ENCODE assay signal across 17 mouse cellular contexts in genomic region chr15:79219572-79219971, GRCm38 (mm10). TPM values are rescaled to one million over a fixed set of nuclear protein-coding genes. Genes with fewer than 3 reads are reported as not detected.
A peak's percentile ranks its signal among the peaks of the same experiment; 100 is the strongest.
DNase-seq lines count a peak whose midpoint lies in the region; ATAC-seq lines count a peak whose summit lies in the region.
"Had no signal": no experiment of that assay in that cellular context is flagged by ENCODE, and none has a peak within 500 bp of the region (broad histone marks: within the 10 kb centered on the region; RNA-seq: fewer than 3 reads in every experiment).

No protein-coding gene starts in this region.

- peaks cover 6% of the 10 kb centered on the region; the same call in 1 of the 2 replicates for H3K4me1 ChIP-seq in forebrain, embryonic 11.5 days (replicated peaks; ENCODE audit: control insufficient read depth, insufficient read depth, low read length)
- H3K4me1 ChIP-seq in forebrain, embryonic 12.5 days: peaks cover 20% of the 10 kb centered on the region
- peaks cover 10% of the 10 kb centered on the region for H3K4me1 ChIP-seq in kidney, embryonic 15.5 days
- peaks cover 43% of the 10 kb centered on the region for H3K4me1 ChIP-seq in embryonic facial prominence, embryonic 10.5 days

- H3K27me3 ChIP-seq in forebrain, embryonic 11.5 days (ENCODE audit: control insufficient read depth, insufficient read depth, low read length): no peaks in the 10 kb centered on the region
- no peaks in the 10 kb centered on the region; the same call in 1 of the 2 replicates for H3K27me3 ChIP-seq in forebrain, embryonic 12.5 days
- H3K27me3 ChIP-seq in kidney, embryonic 15.5 days: 0 out of 2 replicates have a peak, but pooled peaks cover 4% of the 10 kb centered on the region
- no peaks in the 10 kb centered on the region for H3K27me3 ChIP-seq in embryonic facial prominence, embryonic 10.5 days (replicated peaks; ENCODE audit: low read depth, poor library complexity, severe bottlenecking)
- H3K27me3 ChIP-seq: hindbrain, embryonic 15.5 days had no signal

- 0% methylated on average over 1 of the region's 1 CpGs for WGBS in forebrain, embryonic 11.5 days
- 0% methylated on average over 1 of the region's 1 CpGs for WGBS in forebrain, embryonic 12.5 days
- WGBS in kidney, embryonic 15.5 days: 0% methylated on average over 1 of the region's 1 CpGs
- 0% methylated on average over 1 of the region's 1 CpGs for WGBS in embryonic facial prominence, embryonic 10.5 days

- DNase-seq in forebrain, embryonic 11.5 days (ENCODE audit: low spot score): no peak
- DNase-seq in kidney, adult 18-20 months: no peak
- peak; percentile 60 for DNase-seq in embryonic facial prominence, embryonic 10.5 days (ENCODE audit: low spot score)
- DNase-seq in mesoderm, embryonic 11.5 days (ENCODE audit: low read depth, low spot score): peak; percentile 81
- DNase-seq in adrenal gland, postnatal 36 days: no peak
- DNase-seq: adrenal gland, adult 8-10 months; cerebellum, postnatal 14 days; layer of hippocampus, adult 9-11 months; left cerebral cortex, postnatal 4 days; right cerebral cortex, adult 18-20 months had no signal

- no peak overlapping the region for H3K4me3 ChIP-seq in forebrain, embryonic 11.5 days (ENCODE audit: low read depth, low read length)
- H3K4me3 ChIP-seq in forebrain, embryonic 12.5 days (replicated peaks): no peak overlapping the region
- H3K4me3 ChIP-seq in kidney, embryonic 15.5 days (replicated peaks): no peak overlapping the region
- H3K4me3 ChIP-seq in embryonic facial prominence, embryonic 10.5 days: no peak overlapping the region
- H3K4me3 ChIP-seq: hindbrain, embryonic 15.5 days; liver, embryonic 15.5 days had no signal

- ATAC-seq in forebrain, embryonic 11.5 days (replicated peaks; ENCODE audit: low FRiP score): no peak
- no peak for ATAC-seq in forebrain, embryonic 12.5 days (ENCODE audit: low FRiP score)
- ATAC-seq in kidney, embryonic 15.5 days (replicated peaks; ENCODE audit: low FRiP score): peak; percentile 61
- ATAC-seq in erythroid progenitor cell, adult 5-6 weeks (replicated peaks; ENCODE audit: low FRiP score, poor library complexity, severe bottlenecking): no peak

- H3K27ac ChIP-seq in forebrain, embryonic 11.5 days (ENCODE audit: low read depth, low read length): no peak overlapping the region
- H3K27ac ChIP-seq in forebrain, embryonic 12.5 days: no peak overlapping the region
- H3K27ac ChIP-seq in kidney, embryonic 15.5 days: peak overlapping the region; percentile 51; the same call in 1 of the 2 replicates
- H3K27ac ChIP-seq in embryonic facial prominence, embryonic 10.5 days (replicated peaks): peak overlapping the region; percentile 76
- H3K27ac ChIP-seq: hindbrain, embryonic 15.5 days; liver, embryonic 15.5 days had no signal

- H3K9ac ChIP-seq in forebrain, embryonic 11.5 days (ENCODE audit: low read length): peak overlapping the region; percentile 24; the same call in 1 of the 2 replicates
- no peak overlapping the region; the same call in 1 of the 2 replicates for H3K9ac ChIP-seq in forebrain, embryonic 12.5 days
- no peak overlapping the region for H3K9ac ChIP-seq in kidney, embryonic 15.5 days
- H3K9ac ChIP-seq: hindbrain, embryonic 15.5 days; liver, embryonic 15.5 days had no signal

- H3K9me3 ChIP-seq in forebrain, embryonic 11.5 days (ENCODE audit: control insufficient read depth, low read length): no peaks in the 10 kb centered on the region
- no peaks in the 10 kb centered on the region for H3K9me3 ChIP-seq in forebrain, embryonic 12.5 days
- H3K9me3 ChIP-seq in kidney, embryonic 15.5 days (replicated peaks): no peaks in the 10 kb centered on the region
- H3K9me3 ChIP-seq in embryonic facial prominence, embryonic 10.5 days: no peaks in the 10 kb centered on the region
- H3K9me3 ChIP-seq: hindbrain, embryonic 15.5 days; liver, embryonic 15.5 days had no signal

- H3K36me3 ChIP-seq in forebrain, embryonic 11.5 days (ENCODE audit: control insufficient read depth, insufficient read depth, low read length): no peaks in the 10 kb centered on the region
- no peaks in the 10 kb centered on the region for H3K36me3 ChIP-seq in forebrain, embryonic 12.5 days (replicated peaks)
- H3K36me3 ChIP-seq in kidney, embryonic 15.5 days: no peaks in the 10 kb centered on the region
- H3K36me3 ChIP-seq in embryonic facial prominence, embryonic 10.5 days (replicated peaks): no peaks in the 10 kb centered on the region
- H3K36me3 ChIP-seq: hindbrain, embryonic 15.5 days; liver, embryonic 15.5 days had no signal

- H3K4me2 ChIP-seq in forebrain, embryonic 11.5 days (ENCODE audit: low read depth, low read length, severe bottlenecking): no peak overlapping the region
- H3K4me2 ChIP-seq in forebrain, embryonic 12.5 days: no peak overlapping the region
- no peak overlapping the region for H3K4me2 ChIP-seq in kidney, embryonic 15.5 days
- H3K4me2 ChIP-seq: heart, embryonic 11.5 days; hindbrain, embryonic 15.5 days; liver, embryonic 15.5 days had no signal

RNA-seq across cellular contexts. Expression of gene Pick1, which starts 9.4 kb away (rescaled TPM):
- 29.0 and 32.4 TPM in 2 replicates for polyA plus RNA-seq in forebrain, embryonic 11.5 days (2014; fragmentation: Nextera tagmentation; extraction: Ambion mirVana)
- 64.5 and 67.5 TPM in 2 replicates for polyA plus RNA-seq in forebrain, embryonic 12.5 days (2016; fragmentation: Nextera tagmentation; extraction: Ambion mirVana)
- 45.5 and 49.8 TPM in 2 replicates for polyA plus RNA-seq in kidney, embryonic 15.5 days (2015; fragmentation: Nextera tagmentation; extraction: Ambion mirVana)
- polyA plus RNA-seq in embryonic facial prominence, embryonic 10.5 days (2016; fragmentation: Nextera tagmentation; extraction: Ambion mirVana): 45.6 and 50.1 TPM in 2 replicates
- total RNA-seq in adrenal gland, postnatal 36 days (2021): 10 to 100 TPM; 17.7 to 18.1 TPM
- total RNA-seq in erythroid progenitor cell, adult 5-6 weeks (2015; ENCODE audit: low replicate concordance): 2.9 and 3.4 TPM in 2 replicates
- total RNA-seq in erythroid progenitor cell, adult 5-6 weeks (2017; ENCODE audit: low replicate concordance): 1.9 TPM in 1 of 2 replicates, not detected in the other

RNA-seq across cellular contexts. Expression of gene Gm49486, which starts 9.6 kb away (rescaled TPM):
- 0.31 and 0.41 TPM in 2 replicates for polyA plus RNA-seq in forebrain, embryonic 11.5 days (2014; fragmentation: Nextera tagmentation; extraction: Ambion mirVana)
- 0.49 and 0.72 TPM in 2 replicates for polyA plus RNA-seq in forebrain, embryonic 12.5 days (2016; fragmentation: Nextera tagmentation; extraction: Ambion mirVana)
- 0.67 and 0.74 TPM in 2 replicates for polyA plus RNA-seq in kidney, embryonic 15.5 days (2015; fragmentation: Nextera tagmentation; extraction: Ambion mirVana)
- polyA plus RNA-seq in embryonic facial prominence, embryonic 10.5 days (2016; fragmentation: Nextera tagmentation; extraction: Ambion mirVana): 0.29 and 0.35 TPM in 2 replicates
- under 1 TPM in 1 of 2 experiments, not detected in 1; 0.13 TPM for total RNA-seq in adrenal gland, postnatal 36 days (2021)
- total RNA-seq in erythroid progenitor cell, adult 5-6 weeks (2015; ENCODE audit: low replicate concordance): not detected in 2 replicates
- total RNA-seq in erythroid progenitor cell, adult 5-6 weeks (2017; ENCODE audit: low replicate concordance): not detected in 2 replicates
- total RNA-seq: adrenal gland, adult 8-10 months had no signal
- polyA plus RNA-seq: liver, embryonic 15.5 days had no signal

RNA-seq across cellular contexts. Expression of gene Slc16a8, which starts 35.0 kb away (rescaled TPM):
- 0.16 TPM in 1 of 2 replicates, not detected in the other for polyA plus RNA-seq in forebrain, embryonic 11.5 days (2014; fragmentation: Nextera tagmentation; extraction: Ambion mirVana)
- 0.32 and 0.33 TPM in 2 replicates for polyA plus RNA-seq in forebrain, embryonic 12.5 days (2016; fragmentation: Nextera tagmentation; extraction: Ambion mirVana)
- polyA plus RNA-seq in kidney, embryonic 15.5 days (2015; fragmentation: Nextera tagmentation; extraction: Ambion mirVana): 0.12 and 0.26 TPM in 2 replicates
- 0.16 and 0.34 TPM in 2 replicates for polyA plus RNA-seq in embryonic facial prominence, embryonic 10.5 days (2016; fragmentation: Nextera tagmentation; extraction: Ambion mirVana)
- not detected for total RNA-seq in adrenal gland, postnatal 36 days (2021)
- not detected in 2 replicates for total RNA-seq in erythroid progenitor cell, adult 5-6 weeks (2015; ENCODE audit: low replicate concordance)
- not detected in 2 replicates for total RNA-seq in erythroid progenitor cell, adult 5-6 weeks (2017; ENCODE audit: low replicate concordance)
- total RNA-seq: adrenal gland, adult 8-10 months; left cerebral cortex, postnatal 4 days; megakaryocyte, adult 5-6 weeks had no signal
- polyA plus RNA-seq: liver, embryonic 15.5 days had no signal

RNA-seq across cellular contexts. Expression of gene Sox10, which starts 54.5 kb away (rescaled TPM):
- 1.3 and 1.4 TPM in 2 replicates for polyA plus RNA-seq in forebrain, embryonic 11.5 days (2014; fragmentation: Nextera tagmentation; extraction: Ambion mirVana)
- polyA plus RNA-seq in forebrain, embryonic 12.5 days (2016; fragmentation: Nextera tagmentation; extraction: Ambion mirVana): 1.5 and 2.4 TPM in 2 replicates
- polyA plus RNA-seq in kidney, embryonic 15.5 days (2015; fragmentation: Nextera tagmentation; extraction: Ambion mirVana): 0.40 and 0.96 TPM in 2 replicates
- 11.4 and 12.9 TPM in 2 replicates for polyA plus RNA-seq in embryonic facial prominence, embryonic 10.5 days (2016; fragmentation: Nextera tagmentation; extraction: Ambion mirVana)
- 1 to 10 TPM; 1.3 to 1.8 TPM for total RNA-seq in adrenal gland, postnatal 36 days (2021)
- total RNA-seq in erythroid progenitor cell, adult 5-6 weeks (2015; ENCODE audit: low replicate concordance): not detected in 2 replicates
- not detected in 2 replicates for total RNA-seq in erythroid progenitor cell, adult 5-6 weeks (2017; ENCODE audit: low replicate concordance)
- total RNA-seq: megakaryocyte, adult 5-6 weeks had no signal

Comparison
In these comparisons a context has a peak if more than half of its experiments do, and no peak if none do; other contexts are left out.
1. DNase-seq: peak in embryonic facial prominence, embryonic 10.5 days (single experiment) and mesoderm, embryonic 11.5 days (single experiment); none in forebrain, embryonic 11.5 days (single experiment), kidney, adult 18-20 months (single experiment) and adrenal gland, postnatal 36 days (0 of 2).
2. H3K27ac ChIP-seq: peak in kidney, embryonic 15.5 days (single experiment) and embryonic facial prominence, embryonic 10.5 days (single experiment); none in forebrain, embryonic 11.5 days (single experiment) and forebrain, embryonic 12.5 days (single experiment).